Mouse (Mus musculus) midbrain, embryonic 12.5 days (tissue): ENCODE measurements at regions not wholly inside any gene's neighbourhood (a gene's known extent, or its start where the extent isn't known, plus 50 kb on each side); places are given as distances from the start of the nearest gene placed in this dataset.

Experiments used
- ATAC-seq: fragments of 200-750 bp; cut with Nextera tagmentation; 2 replicates; pipeline ENCODE4 v1.8.0; 2017; ENCODE audit warnings: low read depth, moderate TSS enrichment, moderate library complexity; ENCODE audit not compliant: low FRiP score
- H3K27ac ChIP-seq: fragments of 300-500 bp; sonication (generic); replicated peaks from 2 replicates; pipeline ENCODE4 v1.5.1; 2016; ENCODE audit warnings: mild to moderate bottlenecking
- H3K27me3 ChIP-seq: fragments of 300-500 bp; sonication (generic); 2 replicates; pipeline ENCODE4 v1.6.1; 2016; ENCODE audit warnings: mild to moderate bottlenecking
- H3K36me3 ChIP-seq: fragments of 300-500 bp; sonication (generic); 2 replicates; pipeline ENCODE4 v1.6.1; 2016
- H3K4me1 ChIP-seq: fragments of 300-500 bp; sonication (generic); 2 replicates; pipeline ENCODE4 v1.6.1; 2016
- H3K4me2 ChIP-seq: fragments of 300-500 bp; sonication (generic); replicated peaks from 2 replicates; pipeline ENCODE4 v1.6.1; 2016; ENCODE audit warnings: mild to moderate bottlenecking, moderate library complexity
- H3K4me3 ChIP-seq: fragments of 300-500 bp; sonication (generic); 2 replicates; pipeline ENCODE4 v1.5.1; 2016; ENCODE audit warnings: mild to moderate bottlenecking
- H3K9ac ChIP-seq: fragments of 300-500 bp; sonication (generic); replicated peaks from 2 replicates; pipeline ENCODE4 v1.6.1; 2016; ENCODE audit warnings: mild to moderate bottlenecking, moderate library complexity
- H3K9me3 ChIP-seq: fragments of 300-500 bp; sonication (generic); 2 replicates; pipeline ENCODE4 v1.6.1; 2016; ENCODE audit warnings: mild to moderate bottlenecking
- WGBS: fragments of 180-500 bp; shearing (Covaris S2); methylation state at CpG from one replicate; pipeline ENCODE4 v1.1.7; 2016; 5-methylcytosine and 5-hydroxymethylcytosine counted together

GRCm38 (mm10) chr3:120886063-120886841, 285.2 kb downstream of the Rwdd3 start:
- no peaks in the 10 kb centered on the region for H3K36me3 ChIP-seq
- H3K27ac ChIP-seq, result no peak overlapping the region
- no peaks in the 10 kb centered on the region for H3K9me3 ChIP-seq
- H3K9ac ChIP-seq, result no peak overlapping the region
- WGBS, result 76% methylated on average over 20 of the region's 20 CpGs
- peaks cover 7% of the 10 kb centered on the region; the same call in 1 of the 2 replicates for H3K4me1 ChIP-seq
- no peaks in the 10 kb centered on the region for H3K27me3 ChIP-seq
- no peak for ATAC-seq
- no peak overlapping the region for H3K4me2 ChIP-seq
- H3K4me3 ChIP-seq, result no peak overlapping the region

GRCm38 (mm10) chr3:120885401-120885800, 286.1 kb downstream of the Rwdd3 start:
- Histone ChIP-seq H3K4me1 (peaks cover 7% of the 10 kb centered on the region; the same call in 1 of the 2 replicates), H3K4me2 (no peak overlapping the region)
- 92% methylated on average over 5 of the region's 5 CpGs for WGBS

GRCm38 (mm10) chr3:120884189-120884588, 287.3 kb downstream of the Rwdd3 start:
- H3K9me3 ChIP-seq, result no peaks in the 10 kb centered on the region
- no peaks in the 10 kb centered on the region for H3K27me3 ChIP-seq
- no peak overlapping the region for H3K27ac ChIP-seq
- 0 out of 2 replicates have a peak, but pooled peaks have one; percentile 19 for ATAC-seq
- H3K4me1 ChIP-seq, result peaks cover 7% of the 10 kb centered on the region; the same call in 1 of the 2 replicates
- no peaks in the 10 kb centered on the region for H3K36me3 ChIP-seq
- no peak overlapping the region for H3K4me3 ChIP-seq
- WGBS, result 81% methylated on average over 10 of the region's 10 CpGs
- H3K9ac ChIP-seq, result no peak overlapping the region
- H3K4me2 ChIP-seq, result no peak overlapping the region

More at GRCm38 (mm10) chr3:120885401-120885800, 286.1 kb downstream of the Rwdd3 start:
- no peak for ATAC-seq
- no peaks in the 10 kb centered on the region for H3K9me3 ChIP-seq
- H3K27me3 ChIP-seq, result no peaks in the 10 kb centered on the region
- H3K4me3 ChIP-seq, result no peak overlapping the region
- H3K27ac ChIP-seq, result no peak overlapping the region
- no peak overlapping the region for H3K9ac ChIP-seq
- H3K36me3 ChIP-seq, result no peaks in the 10 kb centered on the region

- H3K9me3 ChIP-seq, result no peaks in the 10 kb centered on the region
- peaks cover 7% of the 10 kb centered on the region; the same call in 1 of the 2 replicates for H3K4me1 ChIP-seq
- ATAC-seq, result peak; percentile 29; the same call in 1 of the 2 replicates
- H3K4me2 ChIP-seq, result no peak overlapping the region
- H3K9ac ChIP-seq, result no peak overlapping the region
- WGBS, result 64% methylated on average over 5 of the region's 5 CpGs
- H3K4me3 ChIP-seq, result no peak overlapping the region
- no peaks in the 10 kb centered on the region for H3K36me3 ChIP-seq
- H3K27ac ChIP-seq, result no peak overlapping the region
- H3K27me3 ChIP-seq, result no peaks in the 10 kb centered on the region
Measured at GRCm38 (mm10) chr3:120883650-120884049, 287.8 kb downstream of the Rwdd3 start.

GRCm38 (mm10) chr3:120879409-120879808, 292.1 kb downstream of the Rwdd3 start:
- ATAC-seq, result no peak
- H3K27me3 ChIP-seq, result no peaks in the 10 kb centered on the region
- no peaks in the 10 kb centered on the region for H3K36me3 ChIP-seq
- H3K4me1 ChIP-seq, result peaks cover 7% of the 10 kb centered on the region; the same call in 1 of the 2 replicates
- H3K9me3 ChIP-seq, result no peaks in the 10 kb centered on the region
- WGBS, result 45% methylated on average over 2 of the region's 2 CpGs
- H3K4me2 ChIP-seq, result no peak overlapping the region
- H3K4me3 ChIP-seq, result no peak overlapping the region
- H3K27ac ChIP-seq, result no peak overlapping the region
- H3K9ac ChIP-seq, result no peak overlapping the region

- H3K9me3 ChIP-seq, result no peaks in the 10 kb centered on the region
- H3K4me2 ChIP-seq, result no peak overlapping the region
- H3K9ac ChIP-seq, result no peak overlapping the region
- no peaks in the 10 kb centered on the region for H3K4me1 ChIP-seq
- H3K27me3 ChIP-seq, result no peaks in the 10 kb centered on the region
- H3K36me3 ChIP-seq, result no peaks in the 10 kb centered on the region
- no peak overlapping the region for H3K27ac ChIP-seq
- 89% methylated on average over 3 of the region's 3 CpGs for WGBS
- no peak for ATAC-seq
- no peak overlapping the region for H3K4me3 ChIP-seq
Measured at GRCm38 (mm10) chr3:120875740-120876139, 295.8 kb downstream of the Rwdd3 start.

GRCm38 (mm10) chr3:120865036-120865435, 306.5 kb downstream of the Rwdd3 start:
- WGBS, result 69% methylated on average over 8 of the region's 8 CpGs
- Histone ChIP-seq H3K36me3 (no peaks in the 10 kb centered on the region), H3K27me3 (no peaks in the 10 kb centered on the region), H3K9ac (no peak overlapping the region), H3K4me1 (no peaks in the 10 kb centered on the region), H3K9me3 (no peaks in the 10 kb centered on the region), H3K27ac (no peak overlapping the region), H3K4me2 (no peak overlapping the region), H3K4me3 (no peak overlapping the region)
- no peak for ATAC-seq

GRCm38 (mm10) chr3:120861641-120862040, 309.9 kb downstream of the Rwdd3 start:
- H3K9me3 ChIP-seq, result no peaks in the 10 kb centered on the region
- ATAC-seq, result no peak
- 71% methylated on average over 4 of the region's 4 CpGs for WGBS
- no peaks in the 10 kb centered on the region for H3K27me3 ChIP-seq
- H3K27ac ChIP-seq, result no peak overlapping the region
- H3K4me3 ChIP-seq, result no peak overlapping the region
- no peaks in the 10 kb centered on the region for H3K4me1 ChIP-seq
- no peak overlapping the region for H3K9ac ChIP-seq
- H3K36me3 ChIP-seq, result no peaks in the 10 kb centered on the region
- no peak overlapping the region for H3K4me2 ChIP-seq

GRCm38 (mm10) chr3:120858281-120858680, 313.2 kb downstream of the Rwdd3 start:
- ATAC-seq, result no peak
- WGBS, result 78% methylated on average over 13 of the region's 13 CpGs
- Histone ChIP-seq H3K4me3 (no peak overlapping the region), H3K4me1 (no peaks in the 10 kb centered on the region), H3K4me2 (no peak overlapping the region), H3K9ac (no peak overlapping the region), H3K9me3 (no peaks in the 10 kb centered on the region), H3K27ac (no peak overlapping the region), H3K27me3 (no peaks in the 10 kb centered on the region), H3K36me3 (no peaks in the 10 kb centered on the region)

- ATAC-seq, result no peak
- H3K27ac ChIP-seq, result no peak overlapping the region
- no peak overlapping the region for H3K9ac ChIP-seq
- 89% methylated on average over 3 of the region's 3 CpGs for WGBS
- H3K4me2 ChIP-seq, result no peak overlapping the region
- no peaks in the 10 kb centered on the region for H3K36me3 ChIP-seq
- no peaks in the 10 kb centered on the region for H3K4me1 ChIP-seq
- no peaks in the 10 kb centered on the region for H3K9me3 ChIP-seq
- no peak overlapping the region for H3K4me3 ChIP-seq
- no peaks in the 10 kb centered on the region for H3K27me3 ChIP-seq
Measured at GRCm38 (mm10) chr3:120854322-120854721, 317.2 kb downstream of the Rwdd3 start.

- H3K36me3 ChIP-seq, result no peaks in the 10 kb centered on the region
- no peaks in the 10 kb centered on the region for H3K4me1 ChIP-seq
- no peaks in the 10 kb centered on the region for H3K9me3 ChIP-seq
- no peak for ATAC-seq
- WGBS, result 89% methylated on average over 2 of the region's 2 CpGs
- H3K4me2 ChIP-seq, result no peak overlapping the region
- no peak overlapping the region for H3K27ac ChIP-seq
- H3K4me3 ChIP-seq, result no peak overlapping the region
- H3K9ac ChIP-seq, result no peak overlapping the region
- H3K27me3 ChIP-seq, result no peaks in the 10 kb centered on the region
Measured at GRCm38 (mm10) chr3:120843623-120844022, 327.9 kb downstream of the Rwdd3 start.

GRCm38 (mm10) chr3:120823536-120823935, 348.0 kb downstream of the Rwdd3 start:
- H3K9ac ChIP-seq, result no peak overlapping the region
- ATAC-seq, result no peak
- no peaks in the 10 kb centered on the region for H3K9me3 ChIP-seq
- 95% methylated on average over 19 of the region's 19 CpGs for WGBS
- H3K27me3 ChIP-seq, result no peaks in the 10 kb centered on the region
- no peak overlapping the region for H3K4me3 ChIP-seq
- H3K36me3 ChIP-seq, result no peaks in the 10 kb centered on the region
- no peak overlapping the region for H3K4me2 ChIP-seq
- H3K27ac ChIP-seq, result no peak overlapping the region
- no peaks in the 10 kb centered on the region for H3K4me1 ChIP-seq
